Mouse (Mus musculus): ENCODE measurements around the gene Cwc25. TPM values are rescaled to one million over a fixed set of nuclear protein-coding genes. Genes with fewer than 3 reads are reported as not detected.
A peak's percentile ranks its signal among the peaks of the same experiment; 100 is the strongest.

Gene Cwc25
- polyA plus RNA-seq, 1 experiment, result 10.4 TPM

DNA sequence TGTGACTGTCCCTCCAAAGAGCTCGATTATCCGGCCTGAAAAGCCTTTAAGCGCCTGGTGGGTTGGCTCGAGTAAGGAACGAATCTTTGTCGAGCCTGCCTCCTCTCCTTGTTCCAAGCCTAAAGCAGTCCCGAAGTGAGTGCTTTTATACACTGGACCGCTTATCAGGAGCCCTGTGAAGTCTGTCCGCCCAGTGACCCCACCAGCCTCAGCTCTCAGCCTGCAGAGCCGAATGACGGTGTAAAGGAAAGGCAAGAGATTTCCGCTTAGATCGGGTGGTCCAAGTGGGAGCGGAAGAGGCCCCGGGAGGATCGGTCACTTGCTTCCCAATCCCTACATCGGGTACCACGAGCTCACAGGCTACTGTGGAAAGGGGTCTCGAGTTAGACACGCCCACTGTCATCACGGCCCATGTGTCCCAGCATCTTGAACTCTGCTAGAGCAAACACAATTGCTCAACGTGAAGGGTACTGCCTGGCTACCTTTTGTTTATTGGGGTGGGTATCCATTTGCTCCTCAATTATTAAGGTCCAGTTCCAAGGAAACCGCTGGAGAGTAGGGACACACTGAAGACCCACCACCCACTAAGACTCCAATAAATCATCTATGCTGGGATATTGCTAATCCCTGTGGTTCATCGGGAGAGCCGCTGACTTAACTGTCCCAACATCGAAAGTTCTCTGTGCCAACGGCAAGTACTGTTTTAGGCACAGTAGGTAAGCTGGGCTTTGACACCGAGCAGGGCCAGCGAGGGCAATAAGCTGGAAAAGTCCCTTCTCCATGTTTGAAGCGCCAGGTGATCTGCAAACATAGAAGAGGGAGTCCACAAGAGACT, 65.4 kb downstream of the Cwc25 start:
- WGBS, result 20% methylated on average over 30 of the region's 30 CpGs
- Histone ChIP-seq H3K27ac (ENCODE audit: control insufficient read depth, insufficient read depth, low read depth, low read length, poor library complexity) (no peak overlapping the region), H3K4me3 (replicated peaks; ENCODE audit: control insufficient read depth, low read depth, low read length) (peak overlapping the region; percentile 69), H3K4me1 (ENCODE audit: control insufficient read depth, insufficient read depth, low read length) (peaks cover 1% of the 10 kb centered on the region)
- TF ChIP-seq CTCF (IDR thresholded peaks at IDR 0.05; ENCODE audit: control insufficient read depth, insufficient read depth, low read length) (no peak), POLR2A (IDR thresholded peaks at IDR 0.05; ENCODE audit: borderline replicate concordance, control insufficient read depth, low read depth, low read length) (no peak)

- peaks cover 1% of the 10 kb centered on the region for H3K4me1 ChIP-seq (ENCODE audit: control insufficient read depth, insufficient read depth, low read length)
- WGBS, result under 1% methylated on average over 85 of the region's 85 CpGs
- peak within 1 kb of the TSS; percentile 30; the same call in 1 of the 2 replicates for H3K27ac ChIP-seq (ENCODE audit: control insufficient read depth, insufficient read depth, low read depth, low read length, poor library complexity)
- no peak for TF ChIP-seq POLR2A (IDR thresholded peaks at IDR 0.05; ENCODE audit: borderline replicate concordance, control insufficient read depth, low read depth, low read length)
- no peak for TF ChIP-seq CTCF (IDR thresholded peaks at IDR 0.05; ENCODE audit: control insufficient read depth, insufficient read depth, low read length)
- H3K4me3 ChIP-seq (replicated peaks; ENCODE audit: control insufficient read depth, low read depth, low read length), result peak within 1 kb of the TSS; percentile 69
Observed at GRCm38 (mm10) chr11:97700003-97700745, 66.2 kb downstream of the Cwc25 start, which contains the start of gene Pcgf2. Gene Pcgf2 (minus strand): TSS chr11:97700497.

DNA sequence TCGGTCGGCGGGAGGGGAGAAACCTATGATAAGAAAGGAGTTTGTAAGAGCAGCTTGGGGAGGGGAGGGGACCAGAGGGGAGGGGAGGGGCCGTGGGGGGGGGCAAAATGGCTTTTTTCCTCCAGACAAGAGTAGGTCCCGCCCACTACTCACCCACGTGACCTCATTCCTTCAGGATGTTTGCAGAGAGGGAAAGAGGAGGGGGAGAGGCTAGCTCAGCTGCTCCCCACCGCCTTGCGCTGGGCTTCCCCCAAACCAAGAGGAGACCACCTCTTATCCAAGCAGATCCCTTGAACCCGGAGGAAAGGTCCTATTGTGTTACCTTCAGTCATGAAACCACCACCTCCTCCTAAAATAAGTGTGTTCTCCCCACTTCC, 66.7 kb downstream of the Cwc25 start:
- H3K4me1 ChIP-seq (ENCODE audit: control insufficient read depth, insufficient read depth, low read length), result peaks cover 1% of the 10 kb centered on the region
- WGBS, result 0% methylated on average over 6 of the region's 9 CpGs
- peak overlapping the region; percentile 30; the same call in 1 of the 2 replicates for H3K27ac ChIP-seq (ENCODE audit: control insufficient read depth, insufficient read depth, low read depth, low read length, poor library complexity)
- no peak for TF ChIP-seq CTCF (IDR thresholded peaks at IDR 0.05; ENCODE audit: control insufficient read depth, insufficient read depth, low read length)
- TF ChIP-seq POLR2A (IDR thresholded peaks at IDR 0.05; ENCODE audit: borderline replicate concordance, control insufficient read depth, low read depth, low read length), result no peak
- peak overlapping the region; percentile 69 for H3K4me3 ChIP-seq (replicated peaks; ENCODE audit: control insufficient read depth, low read depth, low read length)

DNA sequence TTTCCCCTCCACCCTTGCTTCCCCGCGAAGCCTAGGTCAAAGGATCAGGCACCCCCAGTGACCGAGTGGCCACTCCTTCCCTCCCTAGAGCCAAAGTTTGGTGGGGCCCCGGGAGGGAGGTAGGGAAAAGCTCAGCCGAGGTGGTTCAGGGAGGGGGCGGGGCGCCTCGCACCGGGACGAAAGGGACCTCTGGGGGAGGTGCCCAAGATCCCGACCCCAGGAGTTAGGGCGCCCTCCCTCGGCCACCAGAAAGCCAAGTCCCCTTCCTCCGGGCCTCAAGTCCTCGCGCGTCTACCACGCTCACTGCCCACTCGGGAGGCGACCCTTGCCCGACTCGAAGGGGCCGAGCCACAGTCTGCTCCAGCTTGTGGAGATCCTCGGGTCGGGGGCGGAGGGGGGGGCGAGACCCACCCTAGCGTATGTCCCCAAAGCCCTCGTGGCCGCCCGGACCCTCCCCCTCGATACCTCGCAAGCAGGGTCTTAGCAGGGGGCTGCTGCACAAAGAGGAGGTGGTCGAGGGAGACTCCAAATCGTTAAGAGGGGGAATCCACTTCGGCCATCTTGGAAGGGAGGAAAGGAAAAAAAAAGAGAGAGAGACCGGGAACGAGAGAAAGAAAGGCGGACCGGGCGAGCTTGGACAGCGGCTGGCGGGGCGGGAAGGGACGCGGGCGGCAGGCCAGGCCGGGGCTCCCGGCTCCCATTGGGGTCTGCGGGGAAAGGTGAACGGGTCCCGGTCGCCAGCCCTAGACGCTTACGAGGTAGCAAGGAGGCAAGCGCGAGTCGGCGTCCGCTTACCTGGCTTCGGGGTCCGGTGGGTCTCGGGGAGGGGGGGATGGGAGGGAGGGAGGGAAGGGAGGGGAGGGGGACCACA, 67.4 kb downstream of the Cwc25 start:
- H3K27ac ChIP-seq (ENCODE audit: control insufficient read depth, insufficient read depth, low read depth, low read length, poor library complexity), result no peak overlapping the region
- peaks cover 1% of the 10 kb centered on the region for H3K4me1 ChIP-seq (ENCODE audit: control insufficient read depth, insufficient read depth, low read length)
- TF ChIP-seq POLR2A (IDR thresholded peaks at IDR 0.05; ENCODE audit: borderline replicate concordance, control insufficient read depth, low read depth, low read length) (no peak), CTCF (IDR thresholded peaks at IDR 0.05; ENCODE audit: control insufficient read depth, insufficient read depth, low read length) (no peak)
- H3K4me3 ChIP-seq (replicated peaks; ENCODE audit: control insufficient read depth, low read depth, low read length), result peak overlapping the region; percentile 37
- WGBS, result 1% methylated on average over 63 of the region's 63 CpGs

- 70% methylated on average over 14 of the region's 14 CpGs for WGBS
- no peaks in the 10 kb centered on the region; the same call in 1 of the 2 replicates for H3K4me1 ChIP-seq (ENCODE audit: control insufficient read depth, insufficient read depth, low read length)
- no peak overlapping the region for H3K4me3 ChIP-seq (replicated peaks; ENCODE audit: control insufficient read depth, low read depth, low read length)
- no peak overlapping the region for H3K27ac ChIP-seq (ENCODE audit: control insufficient read depth, insufficient read depth, low read depth, low read length, poor library complexity)
- TF ChIP-seq CTCF (IDR thresholded peaks at IDR 0.05; ENCODE audit: control insufficient read depth, insufficient read depth, low read length) (no peak), POLR2A (IDR thresholded peaks at IDR 0.05; ENCODE audit: borderline replicate concordance, control insufficient read depth, low read depth, low read length) (no peak)
Observed at GRCm38 (mm10) chr11:97697891-97698529, 68.3 kb downstream of the Cwc25 start.

DNA sequence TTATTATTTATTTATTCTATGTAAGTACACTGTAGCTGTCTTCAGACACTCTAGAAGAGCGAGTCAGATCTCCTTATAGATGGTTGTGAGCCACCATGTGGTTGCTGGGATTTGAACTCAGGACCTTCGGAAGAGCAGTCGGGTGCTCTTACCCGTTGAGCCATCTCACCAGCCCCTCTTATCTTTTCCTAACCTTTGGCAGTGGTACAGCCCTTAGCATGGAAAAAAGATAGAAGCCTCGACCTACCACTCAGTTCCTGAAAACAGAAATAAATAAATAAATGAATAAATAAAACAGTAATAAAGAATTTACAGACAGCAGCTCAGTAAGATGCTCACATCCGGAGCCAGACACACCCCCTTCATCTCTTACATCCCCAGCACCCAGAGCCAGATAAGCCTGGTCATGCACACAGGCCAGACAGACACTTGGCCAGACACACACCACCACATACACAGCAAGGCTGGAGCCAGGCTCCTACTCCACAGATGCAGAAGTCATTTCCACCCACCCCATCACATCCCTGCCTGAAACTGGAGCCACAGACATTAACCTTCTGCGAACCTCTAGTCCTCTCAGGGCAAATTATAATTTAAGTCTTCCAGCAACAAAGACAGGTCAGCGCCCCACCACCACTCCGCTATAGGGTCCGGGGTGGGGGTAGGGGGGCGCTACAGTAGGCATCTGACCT, 69.0 kb downstream of the Cwc25 start:
- TF ChIP-seq POLR2A (IDR thresholded peaks at IDR 0.05; ENCODE audit: borderline replicate concordance, control insufficient read depth, low read depth, low read length) (no peak), CTCF (IDR thresholded peaks at IDR 0.05; ENCODE audit: control insufficient read depth, insufficient read depth, low read length) (no peak)
- 74% methylated on average over 11 of the region's 11 CpGs for WGBS
- Histone ChIP-seq H3K4me1 (ENCODE audit: control insufficient read depth, insufficient read depth, low read length) (no peaks in the 10 kb centered on the region; the same call in 1 of the 2 replicates), H3K27ac (ENCODE audit: control insufficient read depth, insufficient read depth, low read depth, low read length, poor library complexity) (no peak overlapping the region), H3K4me3 (replicated peaks; ENCODE audit: control insufficient read depth, low read depth, low read length) (no peak overlapping the region)

GRCm38 (mm10) chr11:97696669-97697068, 69.7 kb downstream of the Cwc25 start:
- no peaks in the 10 kb centered on the region; the same call in 1 of the 2 replicates for H3K4me1 ChIP-seq (ENCODE audit: control insufficient read depth, insufficient read depth, low read length)
- H3K4me3 ChIP-seq (replicated peaks; ENCODE audit: control insufficient read depth, low read depth, low read length), result no peak overlapping the region
- H3K27ac ChIP-seq (ENCODE audit: control insufficient read depth, insufficient read depth, low read depth, low read length, poor library complexity), result no peak overlapping the region
- TF ChIP-seq POLR2A (IDR thresholded peaks at IDR 0.05; ENCODE audit: borderline replicate concordance, control insufficient read depth, low read depth, low read length), result no peak
- TF ChIP-seq CTCF (IDR thresholded peaks at IDR 0.05; ENCODE audit: control insufficient read depth, insufficient read depth, low read length), result no peak
- WGBS, result 89% methylated on average over 8 of the region's 8 CpGs
